Mouse (Mus musculus) C2C12 (cell line): ENCODE results near the gene Etl4.

ENCODE experiments used
- CEBPB ChIP-seq: IDR thresholded peaks from one replicate; pipeline ENCODE4 v1.6.1; 2011; ENCODE audit warnings: low read depth, mild to moderate bottlenecking, control low read depth, moderate library complexity
- CTCF ChIP-seq: IDR thresholded peaks from one replicate; pipeline ENCODE4 v1.5.1; 2011; ENCODE audit not compliant: control insufficient read depth, insufficient read depth, insufficient read length
- MAX ChIP-seq: IDR thresholded peaks from one replicate; pipeline ENCODE4 v1.6.1; 2011; ENCODE audit warnings: mild to moderate bottlenecking, control low read depth
- USF1 ChIP-seq: IDR thresholded peaks from one replicate; pipeline ENCODE4 v1.6.1; 2011; ENCODE audit warnings: low read depth, mild to moderate bottlenecking, control low read depth, moderate library complexity

DNA sequence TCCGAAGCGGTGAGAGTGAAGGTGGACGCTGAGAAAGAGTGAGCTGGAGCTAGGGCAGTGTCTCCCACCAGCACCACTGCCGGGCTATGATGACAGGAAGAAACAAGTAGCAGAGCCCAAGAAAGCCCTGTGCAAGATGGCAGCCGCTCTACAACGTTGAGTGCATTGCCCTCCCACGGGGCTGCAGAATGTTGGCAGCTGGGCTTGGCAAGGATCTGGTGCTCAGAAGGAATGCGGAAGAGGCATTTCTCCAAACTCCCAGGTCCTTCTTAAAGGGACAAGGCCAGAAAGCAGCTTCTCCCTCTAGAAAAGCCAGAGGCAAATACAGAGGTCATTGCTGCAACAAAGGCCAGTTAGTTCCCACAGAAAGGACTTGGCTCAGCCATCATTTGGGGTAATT is 901.9 kb downstream of the Etl4 start:
- TF ChIP-seq CTCF (no peak), USF1 (no peak), MAX (no peak), CEBPB (no peak)
